Mouse (Mus musculus) olfactory bulb, adult 2 months (tissue): ENCODE data around the gene Rcn3.

Experiments used
- CTCF ChIP-seq: fragments of 200-500 bp; IDR thresholded peaks from 2 replicates; pipeline ENCODE4 v1.5.1; 2012; ENCODE audit warnings: low read depth, mild to moderate bottlenecking, low read length, moderate library complexity; ENCODE audit not compliant: insufficient read depth
- POLR2A ChIP-seq: fragments of 200-500 bp; IDR thresholded peaks from 2 replicates; pipeline ENCODE4 v1.6.1; 2012; ENCODE audit warnings: mild to moderate bottlenecking, low read depth, low read length, moderate library complexity; ENCODE audit not compliant: insufficient read depth

- no peak for TF ChIP-seq CTCF
- no peak for TF ChIP-seq POLR2A
These were observed 3.4 kb downstream of the Rcn3 start for GRCm38 (mm10) chr7:45088597-45088996.
